Mouse (Mus musculus): ENCODE measurements at regions not wholly inside any gene's neighbourhood (a gene's known extent, or its start where the extent isn't known, plus 50 kb on each side); places are given as distances from the start of the nearest gene placed in this dataset.

GRCm38 (mm10) chr15:88472351-88473100 is 127.6 kb upstream of the Zdhhc25 start:
- Histone ChIP-seq H3K36me3 (ENCODE audit: control insufficient read depth, insufficient read depth) (no peaks in the 10 kb centered on the region), H3K4me3 (ENCODE audit: low read depth, low read length) (no peak overlapping the region), H3K4me1 (replicated peaks; ENCODE audit: control insufficient read depth, insufficient read depth, low read length) (no peaks in the 10 kb centered on the region), H3K9ac (ENCODE audit: low read depth, low read length) (no peak overlapping the region), H3K9me3 (ENCODE audit: control insufficient read depth) (no peaks in the 10 kb centered on the region), H3K27me3 (replicated peaks; ENCODE audit: control insufficient read depth, insufficient read depth, low read length) (no peaks in the 10 kb centered on the region), H3K4me2 (replicated peaks; ENCODE audit: low read depth) (no peak overlapping the region), H3K27ac (ENCODE audit: low read depth, low read length) (no peak overlapping the region)
- no peak for ATAC-seq
- no peak for TF ChIP-seq CTCF (IDR thresholded peaks at IDR 0.05; ENCODE audit: low read depth)
- 69% methylated on average over 18 of the region's 18 CpGs for WGBS

GRCm38 (mm10) chr15:88473221-88473620 is 126.9 kb upstream of the Zdhhc25 start:
- no peaks in the 10 kb centered on the region for H3K36me3 ChIP-seq (ENCODE audit: control insufficient read depth, insufficient read depth)
- no peaks in the 10 kb centered on the region for H3K27me3 ChIP-seq (replicated peaks; ENCODE audit: control insufficient read depth, insufficient read depth, low read length)
- H3K9me3 ChIP-seq (ENCODE audit: control insufficient read depth): no peaks in the 10 kb centered on the region
- H3K27ac ChIP-seq (ENCODE audit: low read depth, low read length): no peak overlapping the region
- H3K4me1 ChIP-seq (replicated peaks; ENCODE audit: control insufficient read depth, insufficient read depth, low read length): no peaks in the 10 kb centered on the region
- no peak for TF ChIP-seq CTCF (IDR thresholded peaks at IDR 0.05; ENCODE audit: low read depth)
- H3K4me3 ChIP-seq (ENCODE audit: low read depth, low read length): no peak overlapping the region
- no peak overlapping the region for H3K9ac ChIP-seq (ENCODE audit: low read depth, low read length)
- no peak overlapping the region for H3K4me2 ChIP-seq (replicated peaks; ENCODE audit: low read depth)
- no peak for ATAC-seq
- 59% methylated on average over 5 of the region's 5 CpGs for WGBS

GRCm38 (mm10) chr15:88483471-88483870 is 116.6 kb upstream of the Zdhhc25 start:
- H3K27ac ChIP-seq (ENCODE audit: low read depth, low read length): no peak overlapping the region
- no peak overlapping the region for H3K4me3 ChIP-seq (ENCODE audit: low read depth, low read length)
- H3K27me3 ChIP-seq (replicated peaks; ENCODE audit: control insufficient read depth, insufficient read depth, low read length): no peaks in the 10 kb centered on the region
- no peaks in the 10 kb centered on the region for H3K9me3 ChIP-seq (ENCODE audit: control insufficient read depth)
- no peak for TF ChIP-seq CTCF (IDR thresholded peaks at IDR 0.05; ENCODE audit: low read depth)
- H3K4me2 ChIP-seq (replicated peaks; ENCODE audit: low read depth): no peak overlapping the region
- H3K9ac ChIP-seq (ENCODE audit: low read depth, low read length): no peak overlapping the region
- WGBS: 77% methylated on average over 6 of the region's 6 CpGs
- no peaks in the 10 kb centered on the region for H3K4me1 ChIP-seq (replicated peaks; ENCODE audit: control insufficient read depth, insufficient read depth, low read length)
- no peak for ATAC-seq
- H3K36me3 ChIP-seq (ENCODE audit: control insufficient read depth, insufficient read depth): no peaks in the 10 kb centered on the region

GRCm38 (mm10) chr15:88489715-88490114 is 110.4 kb upstream of the Zdhhc25 start:
- Histone ChIP-seq H3K4me1 (replicated peaks; ENCODE audit: control insufficient read depth, insufficient read depth, low read length) (no peaks in the 10 kb centered on the region), H3K27me3 (replicated peaks; ENCODE audit: control insufficient read depth, insufficient read depth, low read length) (no peaks in the 10 kb centered on the region), H3K9me3 (ENCODE audit: control insufficient read depth) (no peaks in the 10 kb centered on the region), H3K4me3 (ENCODE audit: low read depth, low read length) (no peak overlapping the region), H3K36me3 (ENCODE audit: control insufficient read depth, insufficient read depth) (no peaks in the 10 kb centered on the region), H3K27ac (ENCODE audit: low read depth, low read length) (no peak overlapping the region), H3K4me2 (replicated peaks; ENCODE audit: low read depth) (no peak overlapping the region), H3K9ac (ENCODE audit: low read depth, low read length) (no peak overlapping the region)
- ATAC-seq: no peak
- WGBS: 91% methylated on average over 7 of the region's 7 CpGs
- TF ChIP-seq CTCF (IDR thresholded peaks at IDR 0.05; ENCODE audit: low read depth): no peak

- H3K9ac ChIP-seq (ENCODE audit: low read depth, low read length): no peak overlapping the region
- no peaks in the 10 kb centered on the region for H3K9me3 ChIP-seq (ENCODE audit: control insufficient read depth)
- H3K27me3 ChIP-seq (replicated peaks; ENCODE audit: control insufficient read depth, insufficient read depth, low read length): no peaks in the 10 kb centered on the region
- no peak overlapping the region for H3K4me3 ChIP-seq (ENCODE audit: low read depth, low read length)
- no peak overlapping the region for H3K4me2 ChIP-seq (replicated peaks; ENCODE audit: low read depth)
- no peak for TF ChIP-seq CTCF (IDR thresholded peaks at IDR 0.05; ENCODE audit: low read depth)
- ATAC-seq: no peak
- 66% methylated on average over 12 of the region's 12 CpGs for WGBS
- H3K36me3 ChIP-seq (ENCODE audit: control insufficient read depth, insufficient read depth): no peaks in the 10 kb centered on the region
- H3K27ac ChIP-seq (ENCODE audit: low read depth, low read length): no peak overlapping the region
- H3K4me1 ChIP-seq (replicated peaks; ENCODE audit: control insufficient read depth, insufficient read depth, low read length): no peaks in the 10 kb centered on the region
Observed at GRCm38 (mm10) chr15:88490316-88491090, 109.6 kb upstream of the Zdhhc25 start.

GRCm38 (mm10) chr15:88491091-88491366 is 109.1 kb upstream of the Zdhhc25 start:
- Histone ChIP-seq H3K9ac (ENCODE audit: low read depth, low read length) (no peak overlapping the region), H3K27me3 (replicated peaks; ENCODE audit: control insufficient read depth, insufficient read depth, low read length) (no peaks in the 10 kb centered on the region), H3K4me3 (ENCODE audit: low read depth, low read length) (no peak overlapping the region), H3K4me1 (replicated peaks; ENCODE audit: control insufficient read depth, insufficient read depth, low read length) (no peaks in the 10 kb centered on the region), H3K36me3 (ENCODE audit: control insufficient read depth, insufficient read depth) (no peaks in the 10 kb centered on the region), H3K4me2 (replicated peaks; ENCODE audit: low read depth) (no peak overlapping the region), H3K27ac (ENCODE audit: low read depth, low read length) (no peak overlapping the region), H3K9me3 (ENCODE audit: control insufficient read depth) (no peaks in the 10 kb centered on the region)
- TF ChIP-seq CTCF (IDR thresholded peaks at IDR 0.05; ENCODE audit: low read depth): no peak
- no peak for ATAC-seq
- 64% methylated on average over 5 of the region's 5 CpGs for WGBS

Measured in intestine, postnatal 0 days (tissue).